Mouse (Mus musculus): Measurements from ENCODE around the gene 4933417A18Rik. TPM values are rescaled to one million over a fixed set of nuclear protein-coding genes. Genes with fewer than 3 reads are reported as not detected.
A peak's percentile ranks its signal among the peaks of the same experiment; 100 is the strongest.
"Not testable (repeated sequence)": the region's sequence is repeated elsewhere in the genome, so short reads cannot be mapped to it uniquely, and the experiment has no call there.

4933417A18Rik gene
- not detected in 2 replicates for polyA plus RNA-seq (2014; fragmentation: Nextera tagmentation; extraction: Ambion mirVana)

DNA sequence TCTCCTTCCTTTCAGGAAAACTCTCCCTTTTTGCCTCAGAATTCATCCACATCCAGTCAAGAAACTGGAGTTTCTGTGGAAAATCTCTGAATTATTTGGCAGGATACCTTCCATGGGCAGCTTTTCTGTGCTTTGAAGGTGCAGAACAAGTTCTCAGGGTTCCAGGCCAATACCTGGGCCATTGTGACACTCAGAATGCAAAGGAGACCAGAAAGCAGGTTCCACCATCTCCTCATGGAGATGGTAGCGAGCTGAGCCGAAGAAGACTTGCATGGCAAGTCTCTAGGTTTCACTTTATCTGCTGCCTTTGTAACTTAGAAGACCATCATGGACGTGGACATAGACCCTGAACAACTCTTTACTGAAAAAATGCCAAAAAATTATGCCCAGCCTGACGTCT, at the start of gene 4933417A18Rik, which contains the start of gene Fam217a:
Gene 4933417A18Rik (plus strand): TSS at position 200 of the 400 bp plus-strand sequence.
Gene Fam217a (minus strand): TSS at position 101 of the 400 bp plus-strand sequence.
- DNase-seq (ENCODE audit: low spot score) (no peak), ATAC-seq (ENCODE audit: low FRiP score) (no peak)
- H3K36me3 ChIP-seq (ENCODE audit: control insufficient read depth, insufficient read depth, low read length) = no peaks in the 10 kb centered on the region
- H3K9me3 ChIP-seq (ENCODE audit: control insufficient read depth, low read length) = no peaks in the 10 kb centered on the region
- WGBS = 82% methylated on average over 4 of the region's 4 CpGs
- no peaks in the 10 kb centered on the region for H3K27me3 ChIP-seq (ENCODE audit: control insufficient read depth, insufficient read depth, low read length)
- H3K27ac ChIP-seq (ENCODE audit: low read depth, low read length) = no peak within 1 kb of the TSS
- H3K4me2 ChIP-seq (replicated peaks; ENCODE audit: low read depth, low read length) = no peak within 1 kb of the TSS
- H3K4me3 ChIP-seq (ENCODE audit: low read depth, low read length) = no peak within 1 kb of the TSS
- H3K9ac ChIP-seq (ENCODE audit: low read depth, low read length) = no peak within 1 kb of the TSS
- H3K4me1 ChIP-seq (replicated peaks; ENCODE audit: control insufficient read depth, insufficient read depth, low read length) = no peaks in the 10 kb centered on the region

DNA sequence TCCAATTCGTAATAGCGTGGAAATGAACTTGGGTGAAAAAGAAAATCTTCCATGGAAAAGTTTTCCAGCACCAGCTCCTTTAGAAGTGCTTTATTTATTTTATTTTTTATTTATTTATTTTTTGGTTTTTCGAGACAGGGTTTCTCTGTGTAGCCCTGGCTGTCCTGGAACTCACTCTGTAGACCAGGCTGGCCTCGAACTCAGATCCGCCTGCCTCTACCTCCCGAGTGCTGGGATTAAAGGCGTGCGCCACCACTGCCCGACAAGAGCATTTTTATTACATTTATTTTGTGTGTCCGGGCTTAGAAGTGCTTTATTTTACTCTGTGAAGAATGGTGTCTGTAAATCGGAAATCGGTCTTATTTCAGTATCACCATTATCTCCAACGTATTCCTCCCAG, 49.5 kb upstream of the 4933417A18Rik start:
- not testable (repeated sequence) for H3K27me3 ChIP-seq (ENCODE audit: control insufficient read depth, insufficient read depth, low read length); DNase-seq (ENCODE audit: low spot score); H3K36me3 ChIP-seq (ENCODE audit: control insufficient read depth, insufficient read depth, low read length); H3K4me1 ChIP-seq (replicated peaks; ENCODE audit: control insufficient read depth, insufficient read depth, low read length); H3K9me3 ChIP-seq (ENCODE audit: control insufficient read depth, low read length)
- peak; percentile 41 for ATAC-seq (ENCODE audit: low FRiP score)
- Histone ChIP-seq H3K9ac (ENCODE audit: low read depth, low read length) (peak overlapping the region; percentile 95), H3K4me2 (replicated peaks; ENCODE audit: low read depth, low read length) (peak overlapping the region; percentile 54), H3K27ac (ENCODE audit: low read depth, low read length) (peak overlapping the region; percentile 96), H3K4me3 (ENCODE audit: low read depth, low read length) (peak overlapping the region; percentile 95)
- 17% methylated on average over 13 of the region's 13 CpGs for WGBS

DNA sequence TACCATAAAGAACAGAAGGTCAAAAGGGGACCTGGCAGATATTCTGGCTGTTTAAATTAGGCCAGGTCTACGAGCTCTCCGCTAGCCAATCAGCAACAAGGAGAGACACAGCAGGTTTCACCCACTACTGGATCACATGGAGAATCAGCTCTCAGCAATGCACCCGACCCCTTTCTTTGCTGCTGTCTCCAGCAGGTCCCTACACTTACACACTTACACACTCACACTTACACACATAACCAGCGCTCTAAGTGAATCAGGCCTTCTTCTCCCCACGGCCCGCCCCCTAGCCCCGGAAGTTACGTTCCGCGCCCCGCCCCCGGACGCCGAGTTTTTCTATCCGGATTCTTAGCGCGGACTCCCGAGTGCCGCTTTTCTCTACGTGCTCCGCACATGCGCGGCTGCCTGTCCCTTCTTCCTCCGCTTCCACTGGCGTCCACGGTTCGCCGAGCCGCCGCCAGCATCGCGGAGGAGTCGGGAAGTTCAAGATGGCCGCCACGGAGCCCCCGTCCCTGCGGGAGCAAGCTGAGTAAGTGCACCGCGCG, 49.0 kb upstream of the 4933417A18Rik start, which contains the start of gene Prpf4b:
Gene Prpf4b (plus strand): TSS at position 137 of the 545 bp plus-strand sequence.
- Histone ChIP-seq H3K36me3 (ENCODE audit: control insufficient read depth, insufficient read depth, low read length) (no peaks in the 10 kb centered on the region), H3K4me3 (ENCODE audit: low read depth, low read length) (peak within 1 kb of the TSS; percentile 95), H3K27me3 (ENCODE audit: control insufficient read depth, insufficient read depth, low read length) (no peaks in the 10 kb centered on the region), H3K4me2 (replicated peaks; ENCODE audit: low read depth, low read length) (peak within 1 kb of the TSS; percentile 54), H3K4me1 (replicated peaks; ENCODE audit: control insufficient read depth, insufficient read depth, low read length) (peaks cover 2% of the 10 kb centered on the region; the same call in 1 of the 2 replicates), H3K9ac (ENCODE audit: low read depth, low read length) (peak within 1 kb of the TSS; percentile 95), H3K9me3 (ENCODE audit: control insufficient read depth, low read length) (no peaks in the 10 kb centered on the region), H3K27ac (ENCODE audit: low read depth, low read length) (peak within 1 kb of the TSS; percentile 96)
- DNase-seq (ENCODE audit: low spot score) (peak; percentile 94), ATAC-seq (ENCODE audit: low FRiP score) (peak; percentile 86)
- WGBS = under 1% methylated on average over 40 of the region's 40 CpGs

DNA sequence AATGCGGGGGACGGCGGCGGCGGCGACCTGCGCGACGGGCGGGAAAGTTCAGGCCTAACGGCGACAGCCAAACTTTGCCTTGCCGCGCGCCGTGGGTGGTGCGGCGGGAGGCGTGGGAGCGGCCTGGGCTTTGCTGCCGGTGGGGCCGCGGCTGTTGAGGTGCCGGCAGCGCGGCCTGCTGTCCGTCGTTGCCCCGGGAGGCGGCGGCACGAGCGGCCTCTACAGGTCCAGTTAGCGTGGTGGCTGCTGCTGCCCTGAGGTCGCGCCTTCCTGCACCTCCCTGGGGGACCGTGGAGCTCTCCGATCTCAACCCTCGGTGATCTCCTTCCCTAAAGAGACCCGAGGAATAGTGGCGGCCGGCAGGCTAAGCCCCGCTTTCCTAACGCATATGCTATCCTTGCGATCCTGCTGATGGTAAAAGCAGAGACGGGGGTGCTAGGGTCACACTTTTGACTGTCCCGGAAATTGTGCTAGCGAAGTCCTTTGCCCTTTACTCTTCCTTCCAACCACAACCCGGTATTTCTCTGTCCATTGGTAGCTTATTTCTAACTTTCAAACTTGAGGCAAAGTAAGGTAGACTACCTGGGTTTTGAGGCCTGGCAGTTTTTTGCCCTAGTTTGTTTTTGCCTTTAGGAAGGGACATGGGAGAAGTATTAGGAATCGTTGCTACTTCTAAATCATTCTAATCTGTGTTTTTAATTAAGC, 48.3 kb upstream of the 4933417A18Rik start:
- peak; percentile 58 for ATAC-seq (ENCODE audit: low FRiP score)

DNA sequence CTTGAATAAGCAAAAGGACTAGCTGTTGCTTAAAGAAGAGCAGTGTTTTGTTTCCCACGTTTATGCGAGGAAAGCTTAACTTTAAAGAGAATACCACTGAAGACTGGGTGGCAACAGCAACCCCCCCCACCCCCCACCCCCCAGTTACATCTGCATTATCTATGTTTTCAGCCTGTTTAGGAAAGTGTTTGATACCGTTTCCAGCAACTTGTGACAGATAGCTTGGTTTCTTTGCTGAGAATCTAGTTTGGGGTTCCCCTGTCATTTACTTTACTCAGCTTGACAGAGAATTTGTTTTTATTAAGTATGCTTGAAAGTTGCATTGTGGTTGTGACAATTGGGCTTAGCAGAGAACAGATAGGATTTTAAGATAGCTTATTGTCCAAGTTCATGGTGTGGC, 47.7 kb upstream of the 4933417A18Rik start:
- peak overlapping the region; percentile 95 for H3K9ac ChIP-seq (ENCODE audit: low read depth, low read length)
- H3K4me1 ChIP-seq (replicated peaks; ENCODE audit: control insufficient read depth, insufficient read depth, low read length) = peaks cover 2% of the 10 kb centered on the region; the same call in 1 of the 2 replicates
- ATAC-seq (ENCODE audit: low FRiP score) = no peak
- no peak for DNase-seq (ENCODE audit: low spot score)
- peak overlapping the region; percentile 95 for H3K4me3 ChIP-seq (ENCODE audit: low read depth, low read length)
- H3K4me2 ChIP-seq (replicated peaks; ENCODE audit: low read depth, low read length) = peak overlapping the region; percentile 54
- no peak overlapping the region for H3K27ac ChIP-seq (ENCODE audit: low read depth, low read length)
- no peaks in the 10 kb centered on the region for H3K9me3 ChIP-seq (ENCODE audit: control insufficient read depth, low read length)
- H3K36me3 ChIP-seq (ENCODE audit: control insufficient read depth, insufficient read depth, low read length) = no peaks in the 10 kb centered on the region; the same call in 1 of the 2 replicates
- no peaks in the 10 kb centered on the region for H3K27me3 ChIP-seq (ENCODE audit: control insufficient read depth, insufficient read depth, low read length)
- WGBS = 15% methylated on average over 3 of the region's 3 CpGs

More for the DNA sequence above, 48.3 kb upstream of the 4933417A18Rik start:
- Histone ChIP-seq H3K9me3 (ENCODE audit: control insufficient read depth, low read length) (no peaks in the 10 kb centered on the region), H3K4me2 (replicated peaks; ENCODE audit: low read depth, low read length) (peak overlapping the region; percentile 54), H3K9ac (ENCODE audit: low read depth, low read length) (peak overlapping the region; percentile 95), H3K27me3 (ENCODE audit: control insufficient read depth, insufficient read depth, low read length) (no peaks in the 10 kb centered on the region), H3K27ac (ENCODE audit: low read depth, low read length) (peak overlapping the region; percentile 96), H3K4me3 (ENCODE audit: low read depth, low read length) (peak overlapping the region; percentile 95), H3K4me1 (replicated peaks; ENCODE audit: control insufficient read depth, insufficient read depth, low read length) (peaks cover 2% of the 10 kb centered on the region; the same call in 1 of the 2 replicates), H3K36me3 (ENCODE audit: control insufficient read depth, insufficient read depth, low read length) (no peaks in the 10 kb centered on the region)
- WGBS = 1% methylated on average over 42 of the region's 50 CpGs
- DNase-seq (ENCODE audit: low spot score) = peak; percentile 75

DNA sequence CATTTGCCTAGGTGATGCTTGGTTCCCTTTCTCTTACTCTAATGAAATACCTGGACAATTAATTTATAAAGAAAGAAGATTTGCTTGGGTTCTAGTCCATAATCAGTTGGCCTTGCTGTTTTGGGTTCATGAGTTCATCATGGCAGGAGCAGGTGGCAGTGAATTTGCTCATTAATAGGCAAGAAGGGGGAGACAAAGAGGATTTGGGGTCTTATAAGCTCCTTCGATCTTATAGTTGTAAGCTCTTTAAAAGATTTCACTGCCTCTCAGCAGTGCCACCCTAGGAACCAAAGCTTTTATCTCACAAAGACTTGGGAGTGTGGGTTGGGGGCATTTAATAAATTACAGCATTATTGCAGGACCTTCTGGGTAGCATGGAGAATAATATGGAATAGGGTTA, 31.3 kb upstream of the 4933417A18Rik start:
- ATAC-seq (ENCODE audit: low FRiP score) (no peak), DNase-seq (ENCODE audit: low spot score) (no peak)
- 100% methylated on average over 1 of the region's 1 CpGs for WGBS
- H3K4me2 ChIP-seq (replicated peaks; ENCODE audit: low read depth, low read length) = no peak overlapping the region
- H3K9me3 ChIP-seq (ENCODE audit: control insufficient read depth, low read length) = no peaks in the 10 kb centered on the region
- H3K27ac ChIP-seq (ENCODE audit: low read depth, low read length) = no peak overlapping the region
- H3K36me3 ChIP-seq (ENCODE audit: control insufficient read depth, insufficient read depth, low read length) = peaks cover 18% of the 10 kb centered on the region
- no peaks in the 10 kb centered on the region for H3K27me3 ChIP-seq (ENCODE audit: control insufficient read depth, insufficient read depth, low read length)
- H3K4me3 ChIP-seq (ENCODE audit: low read depth, low read length) = no peak overlapping the region
- H3K4me1 ChIP-seq (replicated peaks; ENCODE audit: control insufficient read depth, insufficient read depth, low read length) = no peaks in the 10 kb centered on the region
- no peak overlapping the region for H3K9ac ChIP-seq (ENCODE audit: low read depth, low read length)

DNA sequence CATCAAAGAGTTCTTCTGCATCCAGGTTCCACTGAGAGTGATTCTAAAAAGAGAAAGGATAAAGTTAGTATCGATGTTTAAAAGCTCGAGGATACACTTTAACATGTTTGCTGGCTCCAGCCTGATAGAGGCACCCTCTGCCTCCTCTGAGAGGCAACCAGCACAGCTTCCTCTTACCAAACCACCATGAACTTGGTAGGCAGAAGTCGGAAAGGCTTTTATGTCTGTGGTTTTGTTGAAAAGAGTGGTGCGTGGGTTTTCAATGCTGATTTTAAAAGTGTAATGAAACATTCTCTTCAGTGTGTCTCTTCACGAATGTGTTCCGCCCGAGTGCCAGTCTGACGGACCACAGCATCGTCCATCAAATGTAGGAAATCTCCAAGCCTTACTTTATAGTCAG, 9.6 kb upstream of the 4933417A18Rik start:
- ATAC-seq (ENCODE audit: low FRiP score) (no peak), DNase-seq (ENCODE audit: low spot score) (no peak)
- Histone ChIP-seq H3K4me1 (replicated peaks; ENCODE audit: control insufficient read depth, insufficient read depth, low read length) (peaks cover 2% of the 10 kb centered on the region; the same call in 1 of the 2 replicates), H3K4me3 (ENCODE audit: low read depth, low read length) (no peak overlapping the region), H3K27me3 (ENCODE audit: control insufficient read depth, insufficient read depth, low read length) (no peaks in the 10 kb centered on the region), H3K4me2 (replicated peaks; ENCODE audit: low read depth, low read length) (no peak overlapping the region), H3K9me3 (ENCODE audit: control insufficient read depth, low read length) (no peaks in the 10 kb centered on the region), H3K9ac (ENCODE audit: low read depth, low read length) (no peak overlapping the region), H3K36me3 (ENCODE audit: control insufficient read depth, insufficient read depth, low read length) (no peaks in the 10 kb centered on the region), H3K27ac (ENCODE audit: low read depth, low read length) (no peak overlapping the region)
- WGBS = 84% methylated on average over 9 of the region's 9 CpGs

DNA sequence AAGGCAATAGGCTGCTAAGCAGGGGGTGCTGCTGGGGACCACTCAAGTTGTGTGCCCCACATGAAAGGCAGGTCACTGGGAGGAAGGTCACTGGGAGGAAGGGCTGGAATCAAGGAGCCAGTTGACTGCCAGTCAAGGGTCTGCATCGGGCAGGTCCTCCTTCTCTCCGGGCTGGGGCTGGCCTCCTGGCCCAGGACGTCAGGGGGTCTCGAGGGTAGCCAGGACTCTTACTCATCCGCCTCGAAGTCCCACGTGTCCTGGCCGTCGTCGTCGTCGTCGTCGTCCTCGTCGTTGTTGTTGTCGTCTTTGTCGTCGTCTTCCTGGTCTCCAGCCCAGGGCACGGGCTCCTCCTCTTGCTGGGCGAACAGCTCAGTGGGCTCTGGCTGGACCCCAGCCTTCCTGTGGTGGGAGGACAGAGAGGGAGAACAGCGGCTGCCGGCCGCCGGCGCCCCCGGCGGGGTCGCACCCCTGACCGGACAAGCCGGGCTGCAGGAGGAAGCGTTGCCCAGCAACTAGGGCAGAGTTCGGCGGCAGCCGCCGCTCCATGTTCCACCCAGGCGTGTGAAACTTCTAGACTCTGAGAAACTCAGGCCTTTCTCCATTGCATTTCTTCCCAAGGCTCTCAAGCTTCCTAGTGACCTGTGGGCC, 7.6 kb upstream of the 4933417A18Rik start:
- no peak overlapping the region for H3K9ac ChIP-seq (ENCODE audit: low read depth, low read length)

More for the DNA sequence above, 7.6 kb upstream of the 4933417A18Rik start:
- ATAC-seq (ENCODE audit: low FRiP score) = peak; percentile 30; the same call in 1 of the 2 replicates
- 18% methylated on average over 36 of the region's 37 CpGs for WGBS
- DNase-seq (ENCODE audit: low spot score) = peak; percentile 39
- H3K4me3 ChIP-seq (ENCODE audit: low read depth, low read length) = peak overlapping the region; percentile 8; the same call in 1 of the 2 replicates
- H3K4me1 ChIP-seq (replicated peaks; ENCODE audit: control insufficient read depth, insufficient read depth, low read length) = peaks cover 2% of the 10 kb centered on the region; the same call in 1 of the 2 replicates
- H3K4me2 ChIP-seq (replicated peaks; ENCODE audit: low read depth, low read length) = peak overlapping the region; percentile 49
- no peak overlapping the region for H3K27ac ChIP-seq (ENCODE audit: low read depth, low read length)
- no peaks in the 10 kb centered on the region for H3K27me3 ChIP-seq (ENCODE audit: control insufficient read depth, insufficient read depth, low read length)
- no peaks in the 10 kb centered on the region for H3K36me3 ChIP-seq (ENCODE audit: control insufficient read depth, insufficient read depth, low read length)
- H3K9me3 ChIP-seq (ENCODE audit: control insufficient read depth, low read length) = no peaks in the 10 kb centered on the region
